Mouse (Mus musculus): ENCODE data around the gene Gid4.

Gid4 gene

GRCm38 (mm10) chr11:60416963-60417716, at the start of gene Gid4:
Gid4 (plus strand) TSS chr11:60417145.
- DNase-seq (ENCODE audit: low spot score in 2 of 2), result peak; percentile 99

- no peak for DNase-seq (ENCODE audit: low spot score in 2 of 2)
These were observed 49.7 kb upstream of the Gid4 start for GRCm38 (mm10) chr11:60367256-60367655.

GRCm38 (mm10) chr11:60368909-60369308, 48.0 kb upstream of the Gid4 start:
- no peak for DNase-seq (ENCODE audit: low spot score in 2 of 2)

DNA sequence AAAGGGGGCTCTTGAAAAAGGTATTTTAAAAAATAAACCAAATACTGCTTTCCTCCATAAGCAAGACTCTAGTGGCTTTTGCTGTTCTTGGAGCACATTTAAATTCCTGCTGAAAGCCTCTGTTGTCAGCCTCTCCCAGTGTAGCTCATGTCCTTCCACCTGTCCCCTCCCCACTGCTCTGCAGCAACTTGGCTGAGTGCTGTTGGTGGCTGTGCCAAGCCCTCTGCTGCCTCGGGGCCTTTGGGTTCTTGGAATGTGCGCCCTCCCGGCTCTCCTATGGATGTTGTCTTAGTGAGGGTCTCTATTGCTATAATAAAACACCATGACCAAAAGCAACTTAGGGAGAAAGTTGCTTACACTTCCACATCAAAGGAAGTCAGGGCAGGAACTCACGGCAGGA, 47.5 kb upstream of the Gid4 start:
- DNase-seq (ENCODE audit: low spot score in 2 of 2), result no peak

GRCm38 (mm10) chr11:60370431-60370830, 46.5 kb upstream of the Gid4 start:
- no peak for DNase-seq (ENCODE audit: low spot score in 2 of 2)

DNA sequence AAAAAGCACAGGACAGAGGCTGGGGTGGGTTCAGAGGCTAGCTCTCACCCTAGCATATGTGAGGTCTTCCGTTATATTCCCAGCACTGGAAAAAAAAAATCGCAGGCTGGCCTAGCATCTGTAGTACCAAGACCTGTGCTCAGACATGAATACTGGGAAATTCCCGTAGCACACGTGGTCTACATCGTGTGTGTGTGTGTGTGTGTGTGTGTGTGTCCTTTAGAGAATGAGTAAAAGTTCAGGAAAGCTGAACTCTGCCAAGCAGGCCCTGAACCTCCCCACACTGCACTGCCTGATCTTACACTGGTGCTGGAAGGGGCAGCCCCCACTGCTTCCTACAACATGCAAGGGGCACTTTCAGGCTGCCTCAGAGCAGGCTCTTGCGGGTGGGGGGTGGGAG, 42.5 kb upstream of the Gid4 start:
- DNase-seq (ENCODE audit: low spot score in 2 of 2), result no peak

GRCm38 (mm10) chr11:60383518-60383917, 33.4 kb upstream of the Gid4 start:
- no peak for DNase-seq (ENCODE audit: low spot score in 2 of 2)

DNA sequence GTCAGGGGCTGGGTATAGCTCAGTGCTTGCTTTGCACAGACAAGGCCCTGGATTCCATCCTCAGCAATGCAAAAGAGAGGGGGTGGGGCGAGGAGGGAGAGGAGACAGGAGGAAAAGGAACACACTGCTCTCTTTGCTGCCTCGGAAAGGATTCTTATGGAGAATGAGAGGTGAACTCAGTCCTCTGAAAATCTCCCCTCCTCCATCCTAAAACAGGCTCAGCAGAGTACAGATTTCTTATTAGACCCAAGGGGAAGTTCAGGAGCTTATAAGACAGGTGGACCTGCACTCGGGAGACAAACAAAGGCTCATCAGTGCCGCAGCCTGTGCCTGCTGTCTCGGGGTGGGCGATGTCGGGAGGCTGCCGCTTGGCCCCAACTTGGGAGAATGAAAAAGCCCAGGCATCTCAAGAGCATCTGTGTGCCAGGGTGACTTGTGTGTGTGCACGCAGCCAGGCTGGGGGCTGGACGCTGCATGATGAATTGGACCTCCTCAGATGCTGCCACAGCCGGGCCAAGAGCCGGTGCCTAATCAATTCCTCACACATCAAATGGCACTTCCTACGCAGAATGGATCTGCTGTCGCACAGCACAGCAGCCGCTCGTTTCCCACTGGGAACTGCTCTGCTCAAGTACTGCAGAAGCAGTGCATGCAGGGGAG, 32.1 kb upstream of the Gid4 start:
- DNase-seq (ENCODE audit: low spot score in 2 of 2), result no peak

GRCm38 (mm10) chr11:60385946-60386345, 31.0 kb upstream of the Gid4 start:
- no peak for DNase-seq (ENCODE audit: low spot score in 2 of 2)

GRCm38 (mm10) chr11:60387944-60388343, 29.0 kb upstream of the Gid4 start:
- DNase-seq (ENCODE audit: low spot score in 2 of 2), result no peak

DNA sequence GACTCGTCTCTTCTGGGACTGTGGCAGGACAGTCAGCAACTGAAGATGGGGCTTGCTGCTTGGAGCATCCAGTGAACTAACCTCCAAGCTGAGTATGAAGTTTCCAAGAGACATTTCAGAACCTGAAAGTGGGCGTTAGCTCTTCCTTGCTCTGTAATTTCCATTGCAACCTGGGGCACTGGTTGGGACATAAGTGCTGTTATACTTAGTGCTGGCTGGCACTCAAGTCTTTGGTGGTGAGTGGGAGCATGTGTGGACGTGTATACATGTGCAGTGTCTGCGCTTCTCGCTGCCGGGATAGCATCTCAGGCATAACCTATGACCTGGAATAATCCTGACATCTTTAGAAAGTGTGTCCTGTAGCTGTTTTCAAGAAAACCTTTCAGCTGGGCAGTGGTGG, 25.6 kb upstream of the Gid4 start:
- no peak for DNase-seq (ENCODE audit: low spot score in 2 of 2)

DNA sequence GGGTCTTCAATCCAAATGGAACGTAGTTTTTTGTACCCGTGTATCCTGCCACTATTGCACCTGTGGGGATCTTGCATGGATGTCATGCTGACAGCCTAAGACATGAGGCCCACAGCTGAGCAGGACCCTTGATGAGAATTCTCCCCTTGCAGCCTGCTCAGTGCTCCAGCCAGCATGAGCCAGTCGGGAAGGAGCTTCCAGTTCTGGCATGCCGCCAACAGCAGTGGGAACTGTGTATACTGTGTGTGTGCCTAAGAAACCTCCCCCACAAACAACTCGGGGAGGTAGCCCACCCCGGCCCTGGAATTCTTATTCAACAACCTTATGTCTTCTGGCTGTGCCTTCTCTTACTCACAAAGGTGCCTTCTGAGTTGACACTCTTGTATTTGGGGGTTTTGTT, 20.4 kb upstream of the Gid4 start:
- no peak for DNase-seq (ENCODE audit: low spot score in 2 of 2)

GRCm38 (mm10) chr11:60397172-60397571, 19.8 kb upstream of the Gid4 start:
- no peak for DNase-seq (ENCODE audit: low spot score in 2 of 2)

DNA sequence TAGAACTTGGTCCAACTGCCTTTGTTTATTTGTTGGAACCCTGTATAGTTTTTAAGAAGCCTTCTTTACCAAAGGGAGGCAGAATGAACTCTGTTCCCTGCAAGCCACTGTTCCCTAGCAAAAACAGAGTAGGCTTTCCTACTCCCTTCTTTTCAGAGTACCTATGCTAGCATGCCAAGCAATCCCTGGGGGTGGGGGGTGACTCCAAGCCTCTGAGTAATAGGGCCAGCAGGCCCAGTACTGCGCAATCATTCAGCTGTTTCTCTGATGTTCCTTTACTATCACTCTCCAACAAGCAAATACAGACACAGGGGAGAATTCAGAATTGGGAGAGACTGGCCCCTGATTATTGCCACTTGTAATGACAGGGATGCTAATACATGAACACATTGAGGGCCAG, 10.3 kb upstream of the Gid4 start:
- DNase-seq (ENCODE audit: low spot score in 2 of 2), result no peak

DNA sequence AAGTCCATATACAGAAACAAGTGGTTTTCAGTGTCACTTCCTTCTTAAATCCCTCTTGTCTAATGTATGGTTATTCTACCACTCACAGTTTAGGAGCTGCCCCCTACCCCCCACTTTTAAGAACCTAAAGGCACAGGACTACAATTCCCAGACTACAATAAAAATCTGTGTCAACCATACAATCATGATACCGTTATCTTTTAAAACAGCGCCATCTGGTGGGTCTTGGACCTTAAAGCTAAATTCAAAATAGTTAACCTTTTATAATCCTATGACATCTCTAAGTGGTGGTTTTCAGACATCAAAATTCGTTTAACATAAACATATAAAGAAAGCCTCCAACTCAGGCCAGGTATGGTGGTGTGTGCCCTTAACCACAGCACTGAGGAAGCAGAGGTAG, 4.8 kb upstream of the Gid4 start:
- DNase-seq (ENCODE audit: low spot score in 2 of 2), result peak; percentile 54 to 78

- DNase-seq (ENCODE audit: low spot score in 2 of 2), result no peak
These were observed 4.0 kb upstream of the Gid4 start for GRCm38 (mm10) chr11:60412921-60413320.

GRCm38 (mm10) chr11:60416590-60416962, 369 bp upstream of the Gid4 start:
- no peak for DNase-seq (ENCODE audit: low spot score in 2 of 2)

DNA sequence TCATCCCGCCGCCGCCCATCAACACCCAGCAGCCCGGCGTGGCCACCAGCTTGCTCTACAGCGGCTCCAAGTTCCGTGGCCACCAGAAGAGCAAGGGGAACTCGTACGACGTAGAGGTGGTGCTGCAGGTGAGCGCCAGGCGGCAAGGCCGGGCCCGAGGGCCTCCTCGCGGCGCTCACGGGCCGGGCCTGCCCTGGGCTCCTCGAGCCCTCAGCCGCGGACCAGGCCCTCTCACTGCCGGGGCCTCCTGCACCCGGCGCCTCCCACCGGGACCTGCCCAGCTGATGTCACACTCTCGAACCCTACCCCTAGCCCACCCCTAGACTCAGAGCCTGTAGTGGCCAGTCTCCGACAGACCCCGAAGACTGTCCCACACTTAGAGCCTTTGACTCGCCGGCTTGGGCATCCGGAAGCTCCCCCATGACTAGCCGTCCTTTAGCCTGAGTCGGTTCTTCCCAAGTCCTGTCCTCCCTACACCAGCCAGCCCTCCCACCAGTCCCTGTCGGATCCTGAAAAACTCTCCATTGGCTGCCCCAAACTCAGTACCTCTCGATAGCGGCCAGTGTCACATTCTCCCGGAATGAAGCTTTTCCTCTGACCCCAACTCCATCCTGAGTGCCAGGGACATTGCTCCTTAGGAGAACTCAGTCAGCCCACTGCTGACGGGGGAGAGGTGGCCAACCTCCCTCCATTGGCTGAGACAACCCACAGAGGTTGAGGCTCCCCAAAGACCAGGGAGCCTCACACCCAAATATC, 950 bp downstream of the Gid4 start, which contains the start of gene Atpaf2:
Gene Atpaf2, minus strand, starts transcription at position 741 of the 756 bp plus-strand sequence.
- no peak for DNase-seq (ENCODE audit: low spot score in 2 of 2)

- peak in 1 of 2 experiments; percentile 27 for DNase-seq (ENCODE audit: low spot score in 2 of 2)
These were observed 1.5 kb downstream of the Gid4 start for GRCm38 (mm10) chr11:60418473-60418803.

GRCm38 (mm10) chr11:60422046-60422668, 5.2 kb downstream of the Gid4 start:
- no peak for DNase-seq (ENCODE audit: low spot score in 2 of 2)

- DNase-seq (ENCODE audit: low spot score in 2 of 2), result no peak
These were observed 6.1 kb downstream of the Gid4 start for GRCm38 (mm10) chr11:60423006-60423405.

DNA sequence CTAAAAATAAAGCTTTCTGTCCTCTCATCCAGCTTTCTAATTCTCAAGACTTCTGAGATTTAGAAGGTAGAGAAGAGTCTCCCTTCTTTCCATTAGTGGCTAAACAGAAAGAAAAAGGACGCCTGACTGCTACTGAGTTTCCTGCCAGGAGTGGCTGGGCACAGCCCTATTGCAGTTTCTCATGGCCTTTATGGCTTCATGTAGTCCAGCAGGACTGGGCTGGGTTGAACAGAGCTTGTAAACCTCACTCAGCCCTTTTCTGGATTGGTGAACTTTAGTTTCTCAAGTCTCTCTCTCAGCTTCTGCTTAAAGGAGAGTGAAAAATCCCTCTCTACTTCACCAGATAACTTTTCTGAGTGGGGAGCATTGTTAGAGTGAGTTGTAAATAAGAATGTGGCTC, 9.5 kb downstream of the Gid4 start:
- no peak for DNase-seq (ENCODE audit: low spot score in 2 of 2)

All from spleen, postnatal 4 days (tissue).